Mouse (Mus musculus) cerebellum, adult 11-12 months (tissue): ENCODE results near the gene Syngr2.
"Not testable (repeated sequence)": the region's sequence is repeated elsewhere in the genome, so short reads cannot be mapped to it uniquely, and the experiment has no call there.

ENCODE experiments used
- DNase-seq: peaks from one replicate; pipeline ENCODE4 v3.0.0; 2022

Gene Syngr2

DNA sequence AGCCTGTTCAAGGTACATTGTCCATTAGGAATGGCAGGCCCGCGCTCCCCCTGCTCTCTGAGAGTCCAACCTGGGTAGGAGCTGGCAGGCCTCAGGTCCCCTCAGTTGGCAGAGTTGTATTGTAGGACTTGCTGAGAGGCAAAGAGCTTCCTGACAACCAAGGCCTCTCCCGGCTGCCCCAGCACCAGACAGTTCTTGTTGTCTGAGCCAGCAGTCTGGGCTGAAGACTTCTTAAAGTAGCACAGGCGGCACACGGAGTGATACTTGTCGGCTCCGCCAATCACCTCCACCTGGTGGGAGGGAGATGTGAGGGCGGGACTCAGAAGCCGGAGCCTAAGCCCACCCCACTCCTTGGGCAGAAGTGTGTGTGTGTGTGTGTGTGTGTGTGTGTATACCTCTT is 6.4 kb downstream of the Syngr2 start:
- DNase-seq: not testable (repeated sequence)

DNA sequence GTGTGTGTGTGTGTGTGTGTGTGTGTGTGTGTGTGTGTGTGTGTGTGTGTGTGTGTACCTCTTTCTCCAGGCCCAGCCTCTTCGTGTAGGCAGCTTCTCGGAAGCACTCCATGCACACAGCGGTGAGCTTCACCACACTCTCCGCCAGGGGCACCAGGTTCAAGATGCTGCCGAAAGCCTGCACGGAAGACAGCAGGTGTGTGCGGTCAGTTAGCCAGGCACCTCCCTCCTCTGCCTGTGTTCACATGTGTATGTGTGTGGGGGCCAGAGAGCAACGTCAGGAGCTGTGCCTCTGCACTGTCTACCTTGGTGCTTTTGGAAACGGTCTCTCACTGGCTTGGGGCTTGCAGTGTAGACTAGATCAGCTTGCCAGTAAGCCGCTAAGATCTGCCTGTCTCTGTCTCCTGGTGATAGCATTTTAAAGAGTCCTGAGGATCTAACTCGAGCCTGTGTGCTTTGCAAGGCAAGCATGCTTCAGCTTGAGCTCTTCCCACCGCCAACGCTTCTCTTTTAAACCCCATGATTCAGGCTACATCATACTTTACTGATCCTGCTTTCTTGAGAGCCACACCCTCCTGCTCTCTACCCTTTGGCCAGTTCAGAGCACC is 7.0 kb downstream of the Syngr2 start:
- no peak for DNase-seq

DNA sequence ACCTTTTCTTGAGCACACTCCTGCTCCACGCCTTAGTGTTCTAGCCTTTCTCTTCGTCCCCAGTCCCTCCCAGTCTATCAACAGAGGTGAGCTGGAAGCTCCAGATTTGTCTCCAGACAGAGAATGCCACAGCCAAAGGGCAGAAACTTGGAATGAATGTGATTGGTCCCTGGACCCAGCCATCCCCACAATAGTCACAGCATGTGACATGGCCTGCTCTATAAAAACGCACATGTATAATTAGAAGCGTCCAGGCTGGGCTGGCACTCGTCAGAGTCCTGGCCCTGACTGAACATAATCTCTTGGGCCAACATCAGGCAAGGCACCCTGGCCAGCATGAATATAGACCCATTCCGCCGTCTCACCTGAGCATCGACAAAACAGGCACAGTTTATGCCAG is 9.6 kb downstream of the Syngr2 start:
- DNase-seq: no peak

DNA sequence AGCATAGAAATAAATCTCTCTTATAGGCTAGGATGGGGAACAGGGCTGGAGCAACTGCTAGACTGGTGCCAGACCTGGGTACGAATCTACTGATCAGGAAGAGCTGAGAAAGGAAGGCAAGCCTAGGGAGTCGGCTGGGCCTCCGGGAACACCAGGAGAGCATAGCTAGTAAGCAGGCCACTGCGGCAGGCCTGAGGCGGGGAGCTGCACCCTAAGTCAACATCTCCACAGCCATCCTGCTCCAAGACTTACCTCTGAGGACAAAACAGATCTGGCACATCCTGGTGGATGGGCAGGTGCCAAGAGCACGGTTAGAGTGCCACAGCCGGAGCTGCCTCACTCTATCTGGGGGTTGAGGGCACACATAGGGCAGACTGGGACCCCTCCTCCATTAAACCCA is 10.7 kb downstream of the Syngr2 start:
- DNase-seq: no peak

DNA sequence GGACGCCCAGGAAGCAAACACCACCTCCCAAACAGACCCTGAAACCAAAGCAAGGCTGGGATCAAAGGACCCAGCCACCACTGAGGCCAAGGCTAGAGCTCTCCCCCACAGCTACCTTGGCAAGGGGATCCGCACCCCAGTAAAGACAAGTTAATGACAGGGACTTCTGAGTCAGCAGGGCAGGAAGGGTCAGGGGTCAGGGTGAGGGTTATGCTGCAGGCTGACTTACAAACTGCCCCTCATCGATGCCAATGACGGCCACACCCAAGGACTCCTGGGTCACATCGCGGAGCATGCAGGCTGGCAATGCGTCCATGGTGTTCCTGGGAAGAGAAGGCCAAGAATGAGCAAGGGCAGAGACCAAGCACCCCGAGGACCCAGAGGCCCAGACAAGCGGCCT is 12.4 kb downstream of the Syngr2 start:
- DNase-seq: no peak

DNA sequence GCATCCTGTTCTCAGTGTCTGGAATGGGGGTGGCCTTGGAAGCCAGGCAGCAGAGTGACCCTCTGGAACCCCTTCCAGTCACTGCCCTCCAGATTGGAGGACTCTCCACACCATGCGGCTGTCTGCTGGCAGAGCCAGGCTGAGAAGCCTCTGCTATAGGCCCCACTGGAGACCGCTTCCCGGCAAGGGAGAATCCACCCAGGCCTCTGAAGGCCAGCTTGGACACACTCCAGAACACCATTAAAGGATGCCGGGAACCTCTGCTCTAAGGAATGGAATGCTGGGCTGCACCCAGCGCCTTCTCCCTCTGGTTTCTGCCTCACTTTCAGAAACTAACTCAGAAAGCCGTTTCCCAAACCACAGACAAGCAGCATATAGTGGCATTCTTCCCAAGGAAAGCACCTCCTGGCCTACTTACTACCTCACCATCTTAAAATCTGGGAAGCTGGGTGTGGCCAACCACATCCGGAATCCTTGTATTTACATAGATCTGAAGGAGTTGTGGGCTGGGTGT is 13.3 kb downstream of the Syngr2 start:
- no peak for DNase-seq

DNA sequence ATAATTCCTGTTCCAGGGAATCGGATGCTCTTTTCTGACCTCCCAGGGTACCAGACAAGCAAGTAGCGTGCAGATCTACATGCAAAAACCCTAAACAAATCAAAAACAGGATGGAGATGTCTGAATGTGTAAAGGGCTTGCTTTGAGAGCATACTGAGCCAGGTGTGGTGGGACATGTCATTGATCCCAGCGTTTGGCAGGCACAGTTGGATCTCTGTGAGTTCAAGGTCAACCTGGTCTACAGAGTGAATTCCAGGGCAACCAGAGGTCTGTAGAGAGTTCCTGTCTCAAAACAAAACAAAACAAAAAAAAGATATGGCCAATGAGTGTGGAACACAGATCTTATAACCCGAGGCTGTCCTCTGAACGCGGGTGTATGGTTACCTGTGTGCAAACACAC is 13.9 kb downstream of the Syngr2 start:
- DNase-seq: no peak

DNA sequence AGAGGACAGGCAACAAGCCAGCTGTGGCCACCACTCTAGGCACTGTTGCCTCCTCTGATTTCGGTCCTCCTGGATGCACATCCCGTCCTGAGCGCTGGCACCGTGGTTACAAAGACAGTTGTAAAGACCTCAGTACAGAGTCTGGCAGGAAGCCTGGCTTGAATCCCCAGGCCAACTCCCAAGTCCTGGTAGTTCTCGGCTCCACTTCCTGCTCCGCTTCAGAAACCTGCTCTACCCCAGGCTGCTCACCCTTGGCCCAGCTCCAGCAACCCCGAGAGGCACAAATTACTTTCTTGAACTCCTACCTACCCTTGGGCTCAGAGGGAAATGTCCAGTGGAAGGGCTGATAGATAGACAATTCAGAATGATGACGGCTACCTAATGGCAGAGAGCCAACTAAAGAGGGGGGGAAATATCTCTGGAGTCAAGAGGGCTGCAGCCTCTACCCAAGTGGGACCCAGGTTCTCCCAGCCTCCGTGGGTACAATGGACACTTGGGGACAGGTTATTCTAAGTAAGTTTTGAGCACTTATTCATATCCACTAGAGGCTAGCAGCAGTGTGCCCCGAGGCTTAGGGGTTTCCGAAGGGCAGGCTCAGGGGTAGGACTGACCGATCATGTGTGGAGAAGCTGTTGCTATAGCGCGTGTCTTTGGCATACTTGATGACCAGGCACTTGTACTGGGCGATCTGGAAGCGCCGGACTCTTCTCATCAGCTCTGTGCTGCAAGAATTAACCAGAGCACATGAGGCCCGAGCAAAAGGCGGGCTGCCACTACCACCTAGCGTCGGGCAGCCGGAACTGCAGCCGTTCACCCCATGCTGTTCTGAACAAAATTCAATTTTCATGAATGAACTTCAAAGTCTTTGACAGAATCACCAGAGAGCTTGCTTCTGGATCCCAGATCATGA is 14.8 kb downstream of the Syngr2 start:
- peak; percentile 63 for DNase-seq

DNA sequence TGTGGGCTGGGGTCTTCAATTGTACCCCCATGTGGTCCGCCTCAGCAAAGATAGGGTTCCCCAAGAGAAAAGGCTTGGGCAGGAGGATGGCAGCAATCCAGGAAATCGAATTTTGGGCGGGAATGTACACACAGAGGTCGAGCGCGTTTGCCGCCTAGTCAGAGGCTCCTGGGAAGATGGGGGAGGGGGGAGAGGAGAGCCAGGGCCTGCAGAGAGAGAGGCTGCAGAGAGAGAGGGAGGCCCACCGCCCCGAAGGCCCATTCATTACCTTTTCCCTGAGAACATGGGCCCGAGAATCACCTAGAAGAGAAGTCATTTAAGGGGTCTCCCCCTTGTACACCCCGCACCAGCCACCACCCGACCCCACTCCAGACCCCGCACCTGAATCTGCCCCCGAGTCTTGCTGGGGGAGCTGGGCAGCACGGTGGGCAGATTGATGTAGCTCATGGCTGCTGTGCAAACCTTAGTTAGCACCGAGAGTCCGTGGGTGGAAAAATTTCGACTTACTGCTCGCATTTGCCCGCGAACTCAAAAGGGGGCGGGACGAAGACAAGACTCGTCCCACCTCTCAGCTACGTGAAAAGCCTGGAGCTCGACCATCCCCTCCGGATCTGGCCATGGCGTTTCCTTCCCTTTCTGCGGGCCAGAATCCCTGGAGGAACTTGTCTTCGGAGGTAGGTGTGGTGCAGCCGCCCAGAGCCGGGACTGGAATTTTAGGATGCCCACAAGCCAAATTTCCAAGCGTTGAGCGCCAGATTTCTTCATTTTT is 16.0 kb downstream of the Syngr2 start, which contains the start of the genes Afmid and Tk1:
Afmid (plus strand) TSS at position 592 of the 769 bp plus-strand sequence.
Tk1 (minus strand) TSS at position 760 of the 769 bp plus-strand sequence.
- DNase-seq: no peak

DNA sequence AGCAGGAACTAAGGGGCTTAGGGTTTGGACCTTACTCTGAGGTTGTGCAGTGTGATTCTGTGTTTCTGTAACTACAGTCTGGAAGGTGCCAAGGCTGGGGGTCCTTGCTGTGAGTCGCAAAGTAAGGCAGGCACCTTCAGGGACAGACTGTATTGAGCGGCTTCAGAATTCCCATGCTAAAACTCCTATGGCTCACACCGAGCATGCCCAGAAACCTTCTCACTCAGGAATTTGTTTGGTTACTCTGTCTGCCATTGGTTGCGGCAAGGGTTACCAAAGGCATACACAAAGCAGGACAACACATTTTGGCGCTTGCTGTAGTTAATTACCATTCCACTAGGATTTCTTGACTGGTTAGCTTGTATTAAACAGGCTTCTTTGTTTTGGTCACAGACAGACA is 16.7 kb downstream of the Syngr2 start:
- no peak for DNase-seq

DNA sequence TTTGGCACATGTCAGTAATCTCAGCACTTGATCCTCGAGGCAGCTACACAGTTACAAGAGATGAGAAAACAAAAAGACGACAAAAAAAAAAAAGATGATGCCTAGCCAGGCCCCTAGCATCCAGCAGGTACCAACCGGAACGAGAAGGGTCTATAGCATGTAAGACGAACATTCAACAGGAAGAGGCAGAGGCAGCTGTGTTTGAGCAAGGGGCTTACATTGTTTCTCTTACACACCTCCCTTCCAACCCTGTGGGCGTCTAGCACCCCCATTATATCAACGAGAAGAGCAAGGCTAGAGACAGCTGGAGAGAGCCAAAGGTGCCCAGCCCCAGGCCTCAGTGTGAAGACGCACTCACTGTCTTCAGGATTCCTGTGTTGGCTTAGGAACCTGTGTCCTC is 17.4 kb downstream of the Syngr2 start:
- no peak for DNase-seq

DNA sequence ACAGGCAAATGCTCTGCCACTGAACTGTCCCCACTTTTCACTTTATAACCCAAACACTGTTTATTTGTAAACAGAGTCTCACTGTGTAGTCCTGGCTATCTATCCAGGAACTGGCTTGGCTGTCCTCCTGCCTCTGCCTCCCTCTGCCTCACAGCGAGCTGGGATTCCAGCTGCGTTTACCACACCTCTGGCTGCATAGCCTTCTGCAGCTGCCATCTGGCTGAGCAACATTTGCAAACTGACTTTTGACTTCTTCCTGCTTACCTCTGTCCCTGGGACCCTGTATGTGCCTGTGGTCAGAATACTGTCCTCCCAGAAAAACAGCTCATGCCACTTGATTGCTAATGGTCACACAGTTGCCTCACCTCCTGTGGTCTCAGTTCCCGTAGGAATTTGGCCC is 17.9 kb downstream of the Syngr2 start:
- no peak for DNase-seq

DNA sequence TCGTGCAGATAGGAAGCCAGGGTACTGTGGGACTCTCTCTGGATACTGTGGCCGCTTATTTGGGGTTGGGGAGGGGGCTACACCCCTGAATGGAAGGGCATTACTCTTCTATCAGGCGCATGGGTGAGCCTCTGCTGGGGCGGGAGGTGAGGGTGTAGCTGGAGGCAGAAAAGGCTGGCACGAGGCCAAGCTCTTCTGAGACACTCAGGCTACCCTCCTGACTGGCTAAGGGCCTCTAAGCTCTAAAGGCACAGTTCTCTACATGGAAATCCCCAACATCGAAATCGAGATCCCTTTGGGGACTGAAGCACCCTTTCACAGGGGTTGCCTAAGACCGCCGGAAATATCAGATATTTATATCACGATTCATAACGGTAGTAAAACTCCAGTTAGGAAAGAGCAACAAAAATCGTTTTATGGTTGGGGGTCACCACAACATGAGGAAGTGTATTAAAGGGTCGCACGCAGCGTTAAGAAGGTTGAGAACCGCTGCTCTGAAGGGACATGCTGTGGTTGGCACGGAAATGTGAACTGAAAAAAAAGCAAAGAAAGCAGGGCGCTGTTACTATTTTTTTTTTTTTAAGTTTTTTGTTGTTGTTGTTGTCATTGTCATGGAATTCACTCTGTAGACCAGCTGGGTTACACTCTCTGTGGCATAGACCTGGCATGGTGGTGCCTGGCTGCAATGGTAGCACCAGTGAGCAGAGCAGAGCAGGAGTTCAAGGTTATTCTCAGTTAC is 18.9 kb downstream of the Syngr2 start:
- DNase-seq: no peak

DNA sequence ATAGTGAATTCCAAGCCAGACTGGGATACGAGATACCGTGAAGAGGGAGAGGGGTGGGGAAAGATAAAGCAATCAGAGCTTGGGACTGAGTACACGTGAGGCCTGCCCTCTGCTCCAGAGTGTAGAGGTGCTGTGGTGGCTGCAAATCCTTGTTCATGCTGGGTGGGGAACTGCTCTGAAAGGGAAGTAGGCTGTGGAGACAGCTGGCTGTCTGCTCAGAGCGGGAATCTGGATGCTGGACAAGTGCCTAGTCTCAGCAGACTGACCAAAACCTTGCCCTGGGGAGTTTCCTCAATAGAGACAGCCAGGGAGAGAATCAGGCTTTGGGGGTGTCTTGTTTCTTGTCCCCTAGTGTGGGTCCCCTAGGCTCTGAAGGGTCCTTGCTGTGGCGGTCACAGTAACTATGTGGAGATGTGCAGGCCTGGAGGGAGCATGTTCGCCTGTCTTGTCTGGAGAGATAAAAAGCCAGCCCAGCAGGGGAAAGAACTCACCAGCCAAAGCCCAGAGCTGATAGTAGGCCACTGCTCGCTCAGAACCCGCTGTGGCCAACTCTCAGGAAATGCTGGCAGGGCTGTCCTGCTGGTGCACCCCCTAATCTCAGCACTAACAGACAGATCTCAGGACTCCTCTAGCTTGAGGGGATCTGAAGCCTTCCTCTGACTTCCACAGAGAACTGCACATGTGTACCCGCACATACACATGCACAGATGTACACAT is 19.6 kb downstream of the Syngr2 start:
- no peak for DNase-seq

DNA sequence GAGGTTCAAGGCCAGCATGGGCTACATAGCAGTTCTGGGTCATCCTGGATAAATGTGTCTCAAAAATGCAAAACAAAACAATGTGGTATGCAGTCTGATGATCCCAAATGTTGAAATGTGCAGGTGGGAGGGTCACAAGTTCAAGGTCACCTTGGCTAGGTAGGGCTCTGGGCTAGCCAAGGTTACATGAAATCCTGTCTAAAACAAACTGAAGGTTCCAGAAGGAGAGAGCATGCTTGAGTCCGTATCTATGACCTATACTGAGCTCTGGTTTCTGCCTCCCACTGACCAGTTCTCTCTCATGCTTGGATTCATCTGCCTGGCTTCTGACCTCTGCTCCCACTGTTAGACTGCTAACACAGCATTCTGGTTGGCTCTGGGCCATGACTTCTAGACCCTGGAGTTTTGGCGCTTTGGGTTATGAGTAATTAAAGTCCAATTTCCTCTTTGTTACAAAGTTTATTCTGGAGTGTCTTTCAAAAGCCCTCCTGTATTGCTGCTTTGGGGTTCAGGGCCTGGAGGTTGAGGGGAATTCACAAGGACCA is 20.3 kb downstream of the Syngr2 start:
- no peak for DNase-seq

DNA sequence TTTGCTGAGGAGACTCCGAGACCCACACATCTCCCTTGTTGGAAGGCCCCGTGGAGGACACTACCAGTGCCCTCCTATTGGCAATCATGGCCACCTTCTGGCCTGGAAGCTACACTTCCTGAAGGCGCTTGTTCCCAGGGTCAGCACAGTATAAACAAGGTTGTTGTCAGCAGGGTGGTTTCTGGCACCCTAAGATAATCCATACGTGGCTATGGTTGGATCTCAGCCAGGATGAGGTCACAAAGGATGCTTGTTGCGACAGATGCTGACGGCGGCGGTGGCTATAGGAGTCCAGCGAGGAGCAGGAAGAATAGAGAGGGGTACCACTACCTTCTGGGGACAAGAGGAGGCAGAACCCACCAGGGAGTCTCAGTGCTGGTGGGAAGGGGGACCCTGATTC is 20.9 kb downstream of the Syngr2 start:
- no peak for DNase-seq

DNA sequence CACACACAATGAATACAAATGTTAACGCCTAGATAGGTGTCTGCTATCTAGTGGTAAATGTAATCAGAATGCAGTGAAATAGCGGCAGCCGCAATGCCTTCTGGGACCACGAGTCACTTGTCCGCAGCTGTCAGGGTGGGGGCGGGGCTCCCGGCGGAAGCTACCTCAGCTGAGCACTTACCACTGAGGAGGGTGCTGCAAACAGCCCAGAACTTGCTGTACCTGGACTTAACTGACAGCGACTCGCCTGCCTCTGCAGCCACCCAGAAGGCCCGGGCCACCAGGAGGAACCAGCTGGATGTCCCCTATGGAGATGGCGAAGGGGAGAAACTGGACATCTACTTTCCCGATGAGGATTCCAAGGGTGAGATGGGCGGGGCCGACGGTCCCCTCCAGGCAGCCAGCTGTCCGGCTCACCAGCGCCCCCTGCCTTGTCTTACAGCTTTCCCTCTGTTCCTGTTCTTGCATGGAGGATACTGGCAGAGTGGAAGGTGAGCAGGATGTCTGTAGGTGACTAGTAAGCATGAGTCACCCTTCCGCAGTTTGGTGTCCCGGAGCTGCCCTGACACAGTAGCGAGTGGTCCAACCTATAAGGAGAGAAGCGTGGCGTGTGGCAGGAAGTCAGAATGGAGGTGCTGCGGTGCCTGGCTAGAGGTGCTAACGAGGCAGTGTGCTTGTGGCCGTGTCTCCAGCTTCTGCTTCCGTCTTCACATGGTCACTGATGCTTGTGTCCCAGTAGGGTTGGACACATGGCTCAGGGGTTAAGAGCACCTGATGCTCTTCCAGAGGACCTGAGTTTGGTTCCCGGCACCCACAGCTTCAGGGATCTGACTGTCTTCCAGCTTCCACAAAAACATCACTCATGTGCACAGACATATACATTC is 22.9 kb downstream of the Syngr2 start:
- DNase-seq: no peak

DNA sequence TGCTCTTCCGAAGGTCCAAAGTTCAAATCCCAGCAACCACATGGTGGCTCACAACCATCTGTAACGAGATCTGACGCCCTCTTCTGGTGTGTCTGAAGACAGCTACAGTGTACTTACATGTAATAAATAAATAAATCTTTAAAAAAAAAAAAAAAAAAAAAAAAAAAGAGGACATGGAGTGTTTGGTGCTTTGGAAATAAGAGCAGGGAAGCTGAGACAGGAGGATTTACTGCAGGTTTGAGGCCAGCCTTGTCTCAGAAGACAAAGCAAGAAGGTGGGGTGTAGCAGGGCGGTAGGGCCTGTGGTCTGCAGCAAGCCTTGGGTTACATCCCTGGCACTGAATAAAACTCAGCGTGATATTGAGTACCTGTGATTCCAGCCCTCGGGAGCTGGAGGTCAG is 24.0 kb downstream of the Syngr2 start:
- not testable (repeated sequence) for DNase-seq

DNA sequence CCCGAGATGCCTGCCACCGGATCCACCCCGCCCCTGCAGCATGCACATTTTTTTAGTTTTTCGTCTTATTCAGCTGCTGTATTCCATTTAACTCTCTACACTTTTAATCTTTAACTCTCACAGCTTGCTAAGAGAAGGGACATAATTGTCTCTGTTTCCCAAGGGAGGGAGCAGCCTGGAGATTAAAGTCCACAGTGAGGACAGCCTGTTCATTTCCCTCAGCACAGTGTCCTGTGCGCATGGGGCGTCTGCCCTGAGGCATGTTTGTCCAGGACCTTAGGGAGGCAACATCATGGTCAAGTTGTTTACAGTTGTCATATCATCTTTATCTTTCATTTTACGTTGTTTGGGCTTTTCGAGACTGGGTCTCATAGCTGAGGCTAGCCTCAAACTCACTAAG is 24.6 kb downstream of the Syngr2 start:
- DNase-seq: no peak

DNA sequence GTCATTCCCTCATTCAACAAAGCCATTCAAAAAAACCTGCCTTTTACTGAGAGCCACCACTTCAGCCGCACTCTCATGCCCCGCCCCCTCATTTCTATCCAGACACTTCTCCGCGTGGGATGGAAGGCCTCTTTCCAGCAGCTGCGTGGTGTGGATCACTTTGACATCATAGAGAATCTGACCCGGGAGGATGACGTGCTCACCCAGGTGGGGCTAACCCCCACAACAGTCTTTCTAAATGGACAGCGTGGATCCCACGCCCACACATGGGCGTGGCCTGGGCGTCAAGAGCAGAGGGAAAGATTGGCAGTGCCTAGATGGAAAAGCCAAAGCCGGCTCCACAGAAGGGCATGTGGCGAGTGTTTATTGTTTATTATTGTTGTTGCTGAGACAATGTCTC is 26.8 kb downstream of the Syngr2 start:
- no peak for DNase-seq

DNA sequence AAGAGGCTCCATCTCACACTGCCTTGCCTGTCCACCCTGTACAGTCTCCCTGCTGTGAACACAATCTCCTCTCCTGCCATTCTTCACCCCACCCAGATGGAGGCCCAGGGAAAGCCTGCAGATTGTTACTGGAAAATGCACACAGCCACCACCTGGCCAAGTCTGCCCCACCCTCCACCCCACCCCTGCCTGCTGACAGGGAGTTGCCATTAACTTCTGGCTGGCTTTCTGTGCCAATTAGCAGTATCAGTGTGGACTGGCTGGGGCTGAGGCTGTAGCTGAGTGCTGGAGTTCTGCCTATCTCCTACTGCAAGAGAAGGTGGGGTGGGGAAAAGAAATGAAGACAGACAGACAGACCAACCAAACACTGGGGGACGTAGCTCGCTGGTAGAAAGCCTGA is 29.1 kb downstream of the Syngr2 start:
- DNase-seq: no peak
